Mouse (Mus musculus): ENCODE measurements around the gene Nup93. TPM values are rescaled to one million over a fixed set of nuclear protein-coding genes. Genes with fewer than 3 reads are reported as not detected.

The Nup93 gene
- total RNA-seq, 2 experiments from 2014 or later = 10.7 to 11.3 TPM

GRCm38 (mm10) chr8:94314069-94314468 is 99.7 kb downstream of the Nup93 start:
- DNase-seq (ENCODE audit: low spot score in 2 of 2) = no peak

- no peak for DNase-seq (ENCODE audit: low spot score in 2 of 2)
These were observed 102.9 kb downstream of the Nup93 start for GRCm38 (mm10) chr8:94317249-94317648.

DNA sequence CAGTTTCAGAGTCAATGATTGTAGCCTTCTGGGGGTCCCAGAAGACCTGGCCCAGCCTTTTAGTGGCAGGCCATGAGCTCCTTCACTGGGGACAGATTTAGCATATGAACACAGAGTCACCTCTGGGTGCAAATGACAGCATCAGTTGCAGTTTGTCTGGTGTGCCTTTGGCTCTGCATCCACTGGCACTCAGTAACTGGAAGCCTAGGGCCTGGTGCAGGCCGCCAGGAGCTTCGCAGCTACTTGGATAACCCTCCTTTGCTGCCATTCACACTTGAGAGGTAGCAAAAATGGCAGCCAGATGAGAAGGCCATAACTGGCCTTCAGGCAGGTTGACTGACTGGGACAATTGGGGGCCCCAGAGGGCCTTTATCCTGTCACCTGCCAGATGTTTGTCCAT is 103.3 kb downstream of the Nup93 start:
- DNase-seq (ENCODE audit: low spot score in 2 of 2) = no peak

- DNase-seq (ENCODE audit: low spot score in 2 of 2) = no peak
These were observed 105.7 kb downstream of the Nup93 start for GRCm38 (mm10) chr8:94320036-94320435.

DNA sequence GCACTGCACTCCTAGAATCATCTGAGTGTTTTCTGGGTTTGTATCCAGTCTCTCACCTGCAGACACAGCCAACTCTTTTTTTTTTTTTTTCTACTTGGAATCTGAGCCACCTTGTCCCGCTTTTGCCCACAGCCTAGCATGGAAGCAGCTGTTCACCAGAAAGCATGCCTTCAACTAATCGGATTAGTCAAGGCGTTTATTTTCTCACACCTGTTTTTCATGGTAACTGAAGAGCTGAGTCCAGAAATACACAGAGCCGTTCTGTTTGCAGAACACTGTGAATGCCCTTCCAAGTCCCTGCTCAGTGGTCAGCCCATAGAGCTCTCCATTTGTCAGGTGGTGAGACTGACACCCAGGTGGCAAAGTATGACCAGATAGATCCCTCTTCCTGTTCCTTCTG is 107.7 kb downstream of the Nup93 start:
- DNase-seq (ENCODE audit: low spot score in 2 of 2) = no peak

DNA sequence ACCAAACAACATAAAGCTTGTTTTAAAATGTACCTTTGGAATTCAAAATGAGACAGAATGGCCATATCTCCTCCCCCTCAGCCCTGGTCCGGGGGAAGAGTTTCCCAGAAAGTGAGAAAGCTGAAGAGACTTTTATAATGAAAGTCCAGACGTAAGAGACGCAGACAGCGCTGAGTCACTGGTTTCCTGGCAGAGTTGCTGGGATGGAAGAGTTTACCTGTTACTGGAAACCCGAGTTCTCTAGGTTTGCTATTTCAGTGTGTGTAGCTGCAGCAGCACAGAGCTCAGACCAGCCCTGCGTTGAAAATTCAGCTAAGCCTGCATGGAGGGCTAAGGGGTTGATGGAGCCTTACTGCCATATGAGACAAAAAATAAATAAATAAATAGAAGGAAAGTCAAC is 108.7 kb downstream of the Nup93 start:
- DNase-seq (ENCODE audit: low spot score in 2 of 2) = no peak

- no peak for DNase-seq (ENCODE audit: low spot score in 2 of 2)
These were observed 109.7 kb downstream of the Nup93 start for GRCm38 (mm10) chr8:94324071-94324470.

- no peak for DNase-seq (ENCODE audit: low spot score in 2 of 2)
These were observed 111.7 kb downstream of the Nup93 start for GRCm38 (mm10) chr8:94326016-94326415.

DNA sequence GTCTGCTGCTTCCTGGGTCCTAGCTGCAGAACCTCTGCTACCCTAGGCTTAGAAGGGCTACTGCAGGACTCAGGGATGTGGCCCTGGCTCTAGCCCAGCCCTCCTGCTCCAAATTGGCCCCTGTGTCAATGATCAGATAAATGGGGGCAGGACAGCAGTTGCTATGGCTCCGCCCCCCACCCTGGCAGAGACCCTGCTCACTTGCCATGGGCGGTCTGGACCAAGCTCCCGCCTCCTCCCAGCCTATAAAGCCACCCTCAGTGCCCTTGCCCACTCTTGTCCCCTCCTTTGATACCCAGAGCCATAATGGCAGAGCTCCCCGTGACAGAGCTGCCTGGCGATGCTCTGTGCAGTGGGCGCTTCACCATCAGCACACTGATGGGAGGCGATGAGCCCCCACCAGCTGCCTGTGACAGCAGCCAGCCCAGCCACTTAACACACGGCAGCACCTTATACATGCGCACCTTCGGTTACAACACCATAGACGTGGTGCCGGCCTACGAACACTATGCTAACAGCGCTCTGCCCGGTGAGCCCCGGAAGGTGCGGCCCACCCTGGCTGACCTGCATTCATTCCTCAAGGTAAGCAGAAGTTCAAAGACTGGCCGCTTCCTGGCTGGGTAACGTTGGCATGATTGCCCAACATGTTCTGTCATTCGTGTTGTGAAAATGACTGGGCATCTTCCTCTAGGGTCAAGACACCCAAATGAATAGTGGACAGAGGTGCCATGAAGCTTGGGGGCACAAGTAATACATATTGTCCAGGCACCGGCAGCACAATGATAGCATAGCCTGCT is 114.8 kb downstream of the Nup93 start, which contains the start of gene Slc12a3:
Slc12a3 (plus strand) TSS at position 270 of the 797 bp plus-strand sequence.
- DNase-seq (ENCODE audit: low spot score in 2 of 2) = no peak

DNA sequence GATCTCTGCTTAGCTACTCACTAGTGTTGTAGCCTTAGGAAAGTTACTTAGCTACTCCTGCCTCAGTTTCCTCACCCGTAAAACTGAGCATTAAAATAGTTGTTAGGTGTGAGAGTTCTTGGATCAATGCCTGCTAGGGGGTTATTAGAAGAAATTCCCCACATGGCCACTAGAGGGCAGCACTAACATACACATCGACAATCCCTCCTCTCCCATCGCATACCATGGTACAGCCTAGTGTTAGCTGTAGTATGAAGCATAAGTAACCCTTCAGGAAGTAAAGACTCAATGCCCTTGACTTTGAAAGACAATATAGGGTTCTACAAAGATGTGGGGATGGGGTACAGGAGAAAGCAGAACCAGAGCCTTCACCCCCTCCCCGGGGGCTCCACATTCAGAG is 116.4 kb downstream of the Nup93 start:
- peak in 1 of 2 experiments; percentile 46 for DNase-seq (ENCODE audit: low spot score in 2 of 2)

- DNase-seq (ENCODE audit: low spot score in 2 of 2) = no peak
These were observed 119.0 kb downstream of the Nup93 start for GRCm38 (mm10) chr8:94333345-94333744.

GRCm38 (mm10) chr8:94337559-94337958 is 123.2 kb downstream of the Nup93 start:
- DNase-seq (ENCODE audit: low spot score in 2 of 2) = no peak

DNA sequence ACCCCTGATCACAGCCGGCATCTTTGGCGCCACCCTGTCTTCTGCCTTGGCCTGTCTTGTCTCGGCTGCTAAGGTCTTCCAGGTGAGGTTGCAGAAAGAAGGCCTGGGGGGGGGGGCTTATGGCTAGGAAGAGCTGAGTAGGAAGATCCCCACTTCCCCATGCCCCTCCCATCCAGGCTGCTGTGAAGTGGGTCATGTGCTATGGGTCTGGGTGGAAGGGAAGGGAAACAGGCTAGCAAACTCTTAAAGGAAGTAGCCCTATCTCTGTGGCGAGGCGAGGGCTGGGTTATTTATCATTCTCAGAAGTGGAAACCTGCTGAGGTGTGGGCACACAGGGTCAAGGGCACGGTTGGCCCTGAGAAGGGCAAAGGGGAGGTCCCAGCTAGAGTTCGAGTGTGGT is 126.4 kb downstream of the Nup93 start:
- no peak for DNase-seq (ENCODE audit: low spot score in 2 of 2)

- DNase-seq (ENCODE audit: low spot score in 2 of 2) = no peak
These were observed 128.3 kb downstream of the Nup93 start for GRCm38 (mm10) chr8:94342691-94343090.

DNA sequence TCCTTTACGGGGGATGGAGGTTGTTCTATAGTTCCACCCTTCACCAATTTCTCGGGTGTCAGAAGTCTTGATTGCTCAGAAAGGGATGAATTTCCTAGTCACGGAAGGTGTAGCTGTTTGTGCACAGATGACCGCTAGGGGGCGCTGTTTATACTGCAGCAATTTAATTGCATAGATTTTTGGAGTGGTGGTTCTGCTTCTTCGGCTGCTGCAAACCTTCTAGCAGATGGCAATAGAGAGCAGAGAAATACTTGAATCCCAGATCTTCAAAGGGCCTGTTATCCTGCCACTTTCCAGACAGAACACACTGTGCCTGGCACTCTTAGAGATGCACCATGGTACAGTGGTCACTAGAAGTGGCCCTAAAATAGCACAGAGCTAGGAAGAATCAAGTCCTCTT is 128.9 kb downstream of the Nup93 start:
- DNase-seq (ENCODE audit: low spot score in 2 of 2) = peak; percentile 75 to 81

DNA sequence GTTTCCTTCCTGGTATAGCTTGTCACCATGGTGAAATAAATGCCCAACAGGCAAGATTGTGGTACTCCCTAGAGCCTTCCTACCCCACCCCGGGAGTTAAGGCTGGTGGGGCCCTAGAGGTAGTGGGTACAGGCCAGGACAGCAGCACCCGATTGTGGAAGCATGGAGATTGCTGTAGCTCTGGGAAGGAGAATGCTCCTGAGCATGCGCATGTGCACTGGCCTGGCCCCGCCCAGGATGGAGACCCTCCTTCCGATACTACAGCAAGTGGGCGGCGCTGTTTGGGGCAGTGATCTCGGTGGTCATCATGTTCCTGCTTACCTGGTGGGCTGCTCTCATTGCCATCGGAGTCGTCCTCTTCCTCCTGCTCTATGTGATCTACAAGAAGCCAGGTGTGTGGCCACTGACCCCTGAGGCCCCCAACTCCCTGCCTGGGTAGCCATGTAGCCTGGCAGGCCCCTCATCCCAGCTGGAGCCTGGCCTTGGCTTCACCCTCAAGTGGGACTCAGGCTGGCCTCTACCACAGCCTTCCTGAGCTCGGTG is 129.5 kb downstream of the Nup93 start:
- DNase-seq (ENCODE audit: low spot score in 2 of 2) = no peak

DNA sequence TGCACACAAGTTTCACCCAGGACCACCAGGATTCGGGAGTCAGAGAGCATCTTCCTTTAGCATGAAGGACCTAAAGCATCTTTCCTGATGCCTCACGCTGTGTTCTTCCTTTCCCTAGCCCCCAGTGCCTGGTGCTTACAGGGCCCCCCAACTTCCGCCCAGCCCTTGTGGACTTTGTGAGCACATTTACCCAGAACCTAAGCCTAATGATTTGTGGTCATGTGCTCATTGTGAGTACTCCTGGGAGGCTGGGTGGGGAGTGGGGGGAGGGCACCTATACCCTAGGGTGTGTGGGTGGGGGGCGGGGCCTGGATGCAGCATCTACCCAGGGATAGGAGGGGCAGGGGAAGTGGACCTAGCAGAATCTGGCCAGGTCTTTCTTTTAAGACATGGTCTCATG is 131.3 kb downstream of the Nup93 start:
- no peak for DNase-seq (ENCODE audit: low spot score in 2 of 2)

- no peak for DNase-seq (ENCODE audit: low spot score in 2 of 2)
These were observed 131.9 kb downstream of the Nup93 start for GRCm38 (mm10) chr8:94346264-94346663.

- no peak for DNase-seq (ENCODE audit: low spot score in 2 of 2)
These were observed 134.1 kb downstream of the Nup93 start for GRCm38 (mm10) chr8:94348425-94348824.

DNA sequence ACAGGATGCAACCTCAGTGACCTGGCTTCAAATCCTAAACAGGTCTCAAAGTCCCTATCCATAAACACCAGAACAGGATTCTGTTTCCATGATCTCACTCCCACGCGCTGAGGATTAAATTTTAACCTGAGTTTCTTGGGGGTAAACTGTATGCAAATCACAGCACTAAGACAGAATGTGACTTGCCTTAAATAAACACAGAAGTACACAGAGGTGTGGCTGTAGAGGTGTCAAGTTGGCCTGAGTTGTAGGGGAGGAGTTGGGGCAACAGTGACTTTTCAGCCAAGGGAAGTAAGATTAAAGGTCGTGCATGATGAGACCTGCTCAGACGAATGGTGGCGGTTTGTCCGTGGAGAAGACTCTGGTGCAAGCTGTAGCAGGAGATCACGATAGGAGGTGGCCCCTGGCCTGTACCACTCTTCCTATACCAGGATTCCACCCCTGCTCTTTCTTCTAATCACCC is 139.7 kb downstream of the Nup93 start:
- no peak for DNase-seq (ENCODE audit: low spot score in 2 of 2)

- no peak for DNase-seq (ENCODE audit: low spot score in 2 of 2)
These were observed 140.2 kb downstream of the Nup93 start for GRCm38 (mm10) chr8:94354571-94354970.

- DNase-seq (ENCODE audit: low spot score in 2 of 2) = no peak
These were observed 142.9 kb downstream of the Nup93 start for GRCm38 (mm10) chr8:94357220-94357619.

- DNase-seq (ENCODE audit: low spot score in 2 of 2) = peak; percentile 73 to 75
These were observed 144.2 kb downstream of the Nup93 start for GRCm38 (mm10) chr8:94358541-94358940.
